Mouse (Mus musculus): ENCODE data around the gene N4bp2l1. TPM values are rescaled to one million over a fixed set of nuclear protein-coding genes. Genes with fewer than 3 reads are reported as not detected.

N4bp2l1 gene
- polyA plus RNA-seq, 1 experiment from 2014 or later: 3.9 TPM

Other genes with a start within 250 kb of the N4bp2l1 start
- gene Zar1l, start 79.0 kb downstream of the N4bp2l1 start, polyA plus RNA-seq (2014; fragmentation: Nextera tagmentation; extraction: Ambion mirVana): not detected in 2 replicates
- gene Brca2, start 74.6 kb downstream of the N4bp2l1 start, polyA plus RNA-seq (2014; fragmentation: Nextera tagmentation; extraction: Ambion mirVana): 22.6 and 25.8 TPM in 2 replicates
- 38.7 and 45.0 TPM in 2 replicates for gene N4bp2l2, start 69.0 kb upstream of the N4bp2l1 start, polyA plus RNA-seq (2014; fragmentation: Nextera tagmentation; extraction: Ambion mirVana)
- 44.1 and 51.7 TPM in 2 replicates for gene Pds5b, start 76.6 kb upstream of the N4bp2l1 start, polyA plus RNA-seq (2014; fragmentation: Nextera tagmentation; extraction: Ambion mirVana)

All from hindbrain, embryonic 11.5 days (tissue).